Mouse (Mus musculus): ENCODE data around the gene Pld5. TPM values are rescaled to one million over a fixed set of nuclear protein-coding genes. Genes with fewer than 3 reads are reported as not detected.

Pld5 gene
- polyA plus RNA-seq, 1 experiment from 2014 or later = 0.58 TPM

GRCm38 (mm10) chr1:176024501-176024900, 250.6 kb downstream of the Pld5 start:
- 24% methylated on average over 1 of the region's 1 CpGs for WGBS
- Histone ChIP-seq H3K27ac (replicated peaks in 1 of 2; ENCODE audit: control insufficient read depth in 1 of 2, insufficient read depth in 1 of 2, low read depth in 2 of 2, low read length in 2 of 2) (no peak overlapping the region), H3K4me3 (ENCODE audit: control insufficient read depth in 1 of 2, insufficient read depth in 1 of 2, low read depth in 1 of 2, low read length in 2 of 2) (no peak overlapping the region), H3K9me3 (ENCODE audit: control insufficient read depth, low read length) (no peaks in the 10 kb centered on the region), H3K9ac (ENCODE audit: low read length) (no peak overlapping the region), H3K4me2 (ENCODE audit: low read length) (no peak overlapping the region), H3K27me3 (ENCODE audit: control insufficient read depth, insufficient read depth, low read length) (no peaks in the 10 kb centered on the region), H3K4me1 (ENCODE audit: control insufficient read depth in 2 of 2, insufficient read depth in 2 of 2, low read length in 2 of 2) (no peaks in the 10 kb centered on the region), H3K36me3 (ENCODE audit: control insufficient read depth, insufficient read depth, low read length) (no peaks in the 10 kb centered on the region)
- ATAC-seq (ENCODE audit: insufficient number of reproducible peaks, insufficient read depth, low FRiP score, low read depth) = no peak

GRCm38 (mm10) chr1:176018523-176018922, 256.6 kb downstream of the Pld5 start:
- WGBS = 95% methylated on average over 3 of the region's 3 CpGs
- Histone ChIP-seq H3K9ac (ENCODE audit: low read length) (no peak overlapping the region), H3K4me3 (ENCODE audit: control insufficient read depth in 1 of 2, insufficient read depth in 1 of 2, low read depth in 1 of 2, low read length in 2 of 2) (no peak overlapping the region), H3K27me3 (ENCODE audit: control insufficient read depth, insufficient read depth, low read length) (no peaks in the 10 kb centered on the region), H3K27ac (replicated peaks in 1 of 2; ENCODE audit: control insufficient read depth in 1 of 2, insufficient read depth in 1 of 2, low read depth in 2 of 2, low read length in 2 of 2) (no peak overlapping the region), H3K4me2 (ENCODE audit: low read length) (no peak overlapping the region), H3K4me1 (ENCODE audit: control insufficient read depth in 2 of 2, insufficient read depth in 2 of 2, low read length in 2 of 2) (no peaks in the 10 kb centered on the region), H3K36me3 (ENCODE audit: control insufficient read depth, insufficient read depth, low read length) (no peaks in the 10 kb centered on the region), H3K9me3 (ENCODE audit: control insufficient read depth, low read length) (no peaks in the 10 kb centered on the region)
- no peak for ATAC-seq (ENCODE audit: insufficient number of reproducible peaks, insufficient read depth, low FRiP score, low read depth)

- H3K4me1 ChIP-seq (ENCODE audit: control insufficient read depth in 2 of 2, insufficient read depth in 2 of 2, low read length in 2 of 2) = no peaks in the 10 kb centered on the region
- no peaks in the 10 kb centered on the region for H3K27me3 ChIP-seq (ENCODE audit: control insufficient read depth, insufficient read depth, low read length)
- no peak for ATAC-seq (ENCODE audit: insufficient number of reproducible peaks, insufficient read depth, low FRiP score, low read depth)
- H3K36me3 ChIP-seq (ENCODE audit: control insufficient read depth, insufficient read depth, low read length) = no peaks in the 10 kb centered on the region
- no peak overlapping the region for H3K4me2 ChIP-seq (ENCODE audit: low read length)
- H3K9ac ChIP-seq (ENCODE audit: low read length) = no peak overlapping the region
- no peak overlapping the region for H3K4me3 ChIP-seq (ENCODE audit: control insufficient read depth in 1 of 2, insufficient read depth in 1 of 2, low read depth in 1 of 2, low read length in 2 of 2)
- 74% methylated on average over 3 of the region's 3 CpGs for WGBS
- no peaks in the 10 kb centered on the region for H3K9me3 ChIP-seq (ENCODE audit: control insufficient read depth, low read length)
- H3K27ac ChIP-seq (replicated peaks in 1 of 2; ENCODE audit: control insufficient read depth in 1 of 2, insufficient read depth in 1 of 2, low read depth in 2 of 2, low read length in 2 of 2) = no peak overlapping the region
Observed at GRCm38 (mm10) chr1:176016076-176016475, 259.0 kb downstream of the Pld5 start.

DNA sequence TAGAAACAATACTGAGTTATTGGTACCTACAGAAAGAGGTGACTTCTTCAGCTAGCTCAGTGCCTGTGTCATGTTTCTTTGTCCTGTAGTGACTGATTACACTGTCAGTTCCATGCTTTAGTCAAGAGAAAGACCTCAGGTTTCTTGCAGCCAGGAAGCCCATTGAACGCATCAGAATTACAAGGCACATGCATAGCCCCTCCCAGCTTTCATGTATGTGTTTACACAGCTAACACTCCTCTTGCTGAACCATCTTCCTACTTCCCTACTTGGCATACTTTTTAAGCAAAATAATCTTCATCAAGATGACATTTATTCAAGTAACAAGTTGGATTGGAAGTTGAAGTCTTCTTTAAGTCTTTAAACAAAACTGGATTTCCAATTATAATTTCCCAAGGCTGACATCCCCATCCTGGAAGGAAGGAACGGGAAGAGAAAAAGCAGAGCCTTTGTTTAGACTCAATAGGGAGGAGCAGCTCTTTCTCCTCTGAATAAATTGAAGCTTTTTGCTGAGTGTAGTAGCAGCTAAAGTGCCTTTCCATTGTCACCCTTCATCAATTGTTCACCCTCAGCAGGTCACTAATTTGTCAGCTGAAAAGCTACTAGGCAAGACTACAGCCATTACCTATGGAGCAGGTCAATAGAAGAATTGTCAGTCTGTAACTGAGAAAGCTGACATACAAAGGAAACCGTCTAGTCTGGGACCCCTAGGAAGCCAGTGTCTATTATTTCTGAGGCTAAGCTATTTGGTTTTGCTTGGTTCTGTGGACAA, 261.4 kb downstream of the Pld5 start:
- H3K36me3 ChIP-seq (ENCODE audit: control insufficient read depth, insufficient read depth, low read length) = no peaks in the 10 kb centered on the region
- H3K4me2 ChIP-seq (ENCODE audit: low read length) = no peak overlapping the region
- no peaks in the 10 kb centered on the region for H3K9me3 ChIP-seq (ENCODE audit: control insufficient read depth, low read length)
- H3K4me1 ChIP-seq (ENCODE audit: control insufficient read depth in 2 of 2, insufficient read depth in 2 of 2, low read length in 2 of 2) = no peaks in the 10 kb centered on the region
- H3K27ac ChIP-seq (replicated peaks in 1 of 2; ENCODE audit: control insufficient read depth in 1 of 2, insufficient read depth in 1 of 2, low read depth in 2 of 2, low read length in 2 of 2) = no peak overlapping the region
- 63% methylated on average over 3 of the region's 3 CpGs for WGBS
- no peak for ATAC-seq (ENCODE audit: insufficient number of reproducible peaks, insufficient read depth, low FRiP score, low read depth)
- no peak overlapping the region for H3K9ac ChIP-seq (ENCODE audit: low read length)
- H3K27me3 ChIP-seq (ENCODE audit: control insufficient read depth, insufficient read depth, low read length) = no peaks in the 10 kb centered on the region
- no peak overlapping the region for H3K4me3 ChIP-seq (ENCODE audit: control insufficient read depth in 1 of 2, insufficient read depth in 1 of 2, low read depth in 1 of 2, low read length in 2 of 2)

DNA sequence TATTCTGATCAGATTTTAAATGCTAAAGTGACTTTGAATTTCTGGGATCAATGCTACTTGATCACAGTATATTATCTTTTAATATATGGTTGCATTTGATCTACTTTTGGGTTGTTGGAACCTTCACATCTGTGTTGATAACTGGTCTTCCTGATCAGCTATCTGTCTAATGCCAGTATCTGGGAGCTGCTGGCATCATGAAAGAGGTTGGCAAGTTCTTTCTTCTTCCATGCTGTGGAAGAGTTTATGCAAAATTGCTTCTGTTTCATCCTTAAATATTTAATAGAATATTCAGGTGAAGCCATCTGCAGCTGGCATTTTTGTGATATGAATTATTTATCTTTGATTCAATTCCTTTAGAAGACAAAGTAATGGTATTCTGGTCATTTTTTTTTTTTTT, 263.6 kb downstream of the Pld5 start:
- Histone ChIP-seq H3K4me3 (ENCODE audit: control insufficient read depth in 1 of 2, insufficient read depth in 1 of 2, low read depth in 1 of 2, low read length in 2 of 2) (no peak overlapping the region), H3K9me3 (ENCODE audit: control insufficient read depth, low read length) (no peaks in the 10 kb centered on the region), H3K27me3 (ENCODE audit: control insufficient read depth, insufficient read depth, low read length) (no peaks in the 10 kb centered on the region), H3K4me1 (ENCODE audit: control insufficient read depth in 2 of 2, insufficient read depth in 2 of 2, low read length in 2 of 2) (no peaks in the 10 kb centered on the region), H3K36me3 (ENCODE audit: control insufficient read depth, insufficient read depth, low read length) (no peaks in the 10 kb centered on the region), H3K4me2 (ENCODE audit: low read length) (no peak overlapping the region), H3K9ac (ENCODE audit: low read length) (no peak overlapping the region), H3K27ac (replicated peaks in 1 of 2; ENCODE audit: control insufficient read depth in 1 of 2, insufficient read depth in 1 of 2, low read depth in 2 of 2, low read length in 2 of 2) (no peak overlapping the region)
- no peak for ATAC-seq (ENCODE audit: insufficient number of reproducible peaks, insufficient read depth, low FRiP score, low read depth)

GRCm38 (mm10) chr1:176011072-176011471, 264.0 kb downstream of the Pld5 start:
- no peak overlapping the region for H3K4me2 ChIP-seq (ENCODE audit: low read length)
- no peak overlapping the region for H3K27ac ChIP-seq (replicated peaks in 1 of 2; ENCODE audit: control insufficient read depth in 1 of 2, insufficient read depth in 1 of 2, low read depth in 2 of 2, low read length in 2 of 2)
- H3K9me3 ChIP-seq (ENCODE audit: control insufficient read depth, low read length) = no peaks in the 10 kb centered on the region
- H3K4me1 ChIP-seq (ENCODE audit: control insufficient read depth in 2 of 2, insufficient read depth in 2 of 2, low read length in 2 of 2) = no peaks in the 10 kb centered on the region
- no peak overlapping the region for H3K4me3 ChIP-seq (ENCODE audit: control insufficient read depth in 1 of 2, insufficient read depth in 1 of 2, low read depth in 1 of 2, low read length in 2 of 2)
- no peak overlapping the region for H3K9ac ChIP-seq (ENCODE audit: low read length)
- no peak for ATAC-seq (ENCODE audit: insufficient number of reproducible peaks, insufficient read depth, low FRiP score, low read depth)
- no peaks in the 10 kb centered on the region for H3K27me3 ChIP-seq (ENCODE audit: control insufficient read depth, insufficient read depth, low read length)
- H3K36me3 ChIP-seq (ENCODE audit: control insufficient read depth, insufficient read depth, low read length) = no peaks in the 10 kb centered on the region

GRCm38 (mm10) chr1:176008411-176008810, 266.7 kb downstream of the Pld5 start:
- Histone ChIP-seq H3K27me3 (ENCODE audit: control insufficient read depth, insufficient read depth, low read length) (no peaks in the 10 kb centered on the region), H3K4me2 (ENCODE audit: low read length) (no peak overlapping the region), H3K9me3 (ENCODE audit: control insufficient read depth, low read length) (no peaks in the 10 kb centered on the region), H3K27ac (replicated peaks in 1 of 2; ENCODE audit: control insufficient read depth in 1 of 2, insufficient read depth in 1 of 2, low read depth in 2 of 2, low read length in 2 of 2) (no peak overlapping the region), H3K4me1 (ENCODE audit: control insufficient read depth in 2 of 2, insufficient read depth in 2 of 2, low read length in 2 of 2) (no peaks in the 10 kb centered on the region), H3K4me3 (ENCODE audit: control insufficient read depth in 1 of 2, insufficient read depth in 1 of 2, low read depth in 1 of 2, low read length in 2 of 2) (no peak overlapping the region), H3K36me3 (ENCODE audit: control insufficient read depth, insufficient read depth, low read length) (no peaks in the 10 kb centered on the region), H3K9ac (ENCODE audit: low read length) (no peak overlapping the region)
- 75% methylated on average over 2 of the region's 2 CpGs for WGBS
- no peak for ATAC-seq (ENCODE audit: insufficient number of reproducible peaks, insufficient read depth, low FRiP score, low read depth)

DNA sequence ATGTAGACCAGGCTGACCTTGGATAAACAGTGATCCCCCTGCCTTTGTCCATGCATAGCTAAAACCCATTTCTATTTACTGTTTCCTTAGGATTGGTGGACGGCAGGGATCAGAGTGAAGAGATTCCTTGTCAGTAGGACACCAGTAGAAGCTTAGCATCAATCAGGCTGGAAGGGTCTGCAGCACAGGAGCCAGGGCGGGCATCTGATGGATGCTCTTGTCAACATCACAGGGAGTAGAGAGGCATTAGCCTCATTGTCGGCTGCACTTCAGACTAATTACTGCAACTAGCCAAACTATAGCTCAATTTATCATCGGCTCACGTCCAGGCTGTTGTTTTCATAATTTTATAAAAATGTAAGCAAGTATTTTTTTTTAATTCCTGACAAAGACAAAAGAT, 274.5 kb downstream of the Pld5 start:
- Histone ChIP-seq H3K27me3 (ENCODE audit: control insufficient read depth, insufficient read depth, low read length) (no peaks in the 10 kb centered on the region), H3K36me3 (ENCODE audit: control insufficient read depth, insufficient read depth, low read length) (no peaks in the 10 kb centered on the region), H3K9ac (ENCODE audit: low read length) (no peak overlapping the region), H3K4me3 (ENCODE audit: control insufficient read depth in 1 of 2, insufficient read depth in 1 of 2, low read depth in 1 of 2, low read length in 2 of 2) (no peak overlapping the region), H3K27ac (replicated peaks in 1 of 2; ENCODE audit: control insufficient read depth in 1 of 2, insufficient read depth in 1 of 2, low read depth in 2 of 2, low read length in 2 of 2) (no peak overlapping the region), H3K9me3 (ENCODE audit: control insufficient read depth, low read length) (no peaks in the 10 kb centered on the region), H3K4me2 (ENCODE audit: low read length) (no peak overlapping the region), H3K4me1 (ENCODE audit: control insufficient read depth in 2 of 2, insufficient read depth in 2 of 2, low read length in 2 of 2) (no peaks in the 10 kb centered on the region)
- WGBS = 68% methylated on average over 5 of the region's 5 CpGs
- no peak for ATAC-seq (ENCODE audit: insufficient number of reproducible peaks, insufficient read depth, low FRiP score, low read depth)
